Mouse (Mus musculus): ENCODE measurements around the gene Lpcat3.
A peak's percentile ranks its signal among the peaks of the same experiment; 100 is the strongest.
"Not testable (repeated sequence)": the region's sequence is repeated elsewhere in the genome, so short reads cannot be mapped to it uniquely, and the experiment has no call there.

Gene Lpcat3

DNA sequence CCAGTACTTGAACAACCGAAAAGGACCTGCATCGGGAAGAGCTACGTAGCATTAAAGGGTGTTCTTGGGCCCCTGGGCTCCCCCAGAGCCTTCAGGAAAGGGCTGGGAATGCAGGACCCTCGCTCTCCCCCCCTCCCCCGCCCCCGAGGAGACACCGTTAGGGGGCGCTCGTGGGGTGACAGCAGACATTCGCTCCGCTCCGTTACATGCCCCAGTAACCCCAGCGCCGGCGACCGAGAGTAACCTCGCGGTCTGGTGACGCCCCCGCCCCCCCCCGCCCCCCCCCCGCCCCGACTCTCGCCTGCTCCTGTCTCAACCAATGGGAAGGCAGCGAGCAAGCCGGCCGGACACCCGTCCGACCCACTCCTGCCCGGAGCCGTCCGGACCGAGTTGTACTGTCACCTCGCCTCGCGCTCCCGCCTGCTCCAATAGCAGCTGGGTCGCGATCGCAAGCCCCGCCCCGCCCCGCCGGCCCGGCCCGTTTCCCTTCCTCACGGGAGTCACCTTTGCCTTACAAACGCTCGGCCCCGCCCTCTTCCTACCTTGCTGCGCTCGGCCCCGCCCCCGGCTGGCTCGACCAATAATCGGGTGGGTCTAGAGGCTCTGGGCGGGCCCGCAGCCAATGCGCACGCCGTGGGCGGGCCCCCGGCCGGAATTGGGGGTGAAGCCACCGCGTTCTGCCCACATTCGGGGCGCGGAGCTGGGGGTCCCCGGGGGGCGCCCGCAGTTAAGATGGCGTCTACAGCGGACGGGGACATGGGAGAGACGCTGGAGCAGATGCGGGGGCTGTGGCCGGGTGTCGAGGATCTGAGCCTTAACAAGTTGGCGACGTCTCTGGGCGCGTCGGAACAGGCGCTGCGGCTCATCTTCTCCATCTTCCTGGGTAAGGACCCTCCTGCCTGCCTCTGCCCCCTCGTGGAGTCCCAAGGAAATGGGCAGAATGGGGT, at the start of gene Lpcat3:
TSS of gene Lpcat3 (plus strand) at position 551 of the 947 bp plus-strand sequence.
- DNase-seq (ENCODE audit: low read depth): peak; percentile 87

- DNase-seq (ENCODE audit: low read depth): no peak
Observed at GRCm38 (mm10) chr6:124625612-124626011, 37.2 kb upstream of the Lpcat3 start.

DNA sequence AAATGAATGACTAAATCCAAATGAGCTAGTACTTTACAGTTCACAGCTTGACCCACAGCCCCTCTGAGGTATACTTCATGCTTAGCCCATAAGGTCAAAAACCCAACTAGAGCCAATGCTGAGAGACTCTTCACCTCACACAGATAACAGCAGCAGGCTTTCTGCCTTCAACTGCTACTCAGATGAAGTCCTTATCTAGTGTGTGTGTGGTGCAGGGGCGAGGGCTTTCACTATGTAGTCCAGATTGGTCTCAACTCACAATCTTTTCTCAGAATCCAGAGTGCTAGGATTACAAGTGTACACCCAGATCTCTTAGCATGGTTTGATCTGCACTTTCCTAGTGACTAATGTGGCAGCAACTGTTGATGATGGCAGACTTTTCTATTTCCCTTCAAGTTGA, 36.6 kb upstream of the Lpcat3 start:
- not testable (repeated sequence) for DNase-seq (ENCODE audit: low read depth)

DNA sequence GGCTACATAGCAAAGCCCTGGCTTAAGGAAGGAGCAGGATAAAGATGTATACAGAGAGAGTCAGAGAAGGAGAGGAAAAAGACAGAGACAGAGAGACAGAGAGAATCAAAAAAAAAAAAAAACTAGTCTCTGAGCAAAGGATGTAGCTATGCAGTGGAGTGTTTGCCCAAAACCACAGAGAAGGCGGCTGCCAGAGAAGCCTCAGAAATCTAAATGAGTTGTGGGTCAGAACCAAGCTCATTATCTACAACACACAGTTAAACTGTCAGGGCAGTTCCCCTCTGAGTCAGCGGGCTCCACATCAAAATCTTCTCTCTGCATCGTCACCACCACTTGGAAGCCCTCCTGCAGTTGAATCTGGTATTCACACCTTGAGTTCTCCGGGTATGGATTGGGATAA, 32.1 kb upstream of the Lpcat3 start:
- no peak for DNase-seq (ENCODE audit: low read depth)

DNA sequence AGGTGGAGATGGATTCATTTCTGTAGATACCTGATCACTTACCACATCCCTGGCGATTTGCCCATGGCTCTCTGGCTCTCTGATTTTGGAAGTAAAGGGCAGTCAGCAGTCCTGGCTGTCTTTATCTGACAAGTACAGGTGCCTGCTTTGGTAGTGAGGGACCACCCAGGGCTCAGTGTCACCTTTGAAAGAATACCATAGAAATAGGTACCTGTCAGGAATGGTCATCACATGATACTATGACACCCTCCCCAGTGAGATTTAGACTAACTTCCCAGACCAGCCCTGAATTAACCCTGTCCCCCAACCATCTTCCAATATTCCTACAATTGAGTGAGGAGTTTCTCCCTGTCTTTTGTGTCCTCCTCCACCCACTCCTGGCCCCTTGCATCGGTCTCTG, 26.8 kb upstream of the Lpcat3 start, which contains the start of gene C1s2:
TSS of gene C1s2 (minus strand) at position 101 of the 400 bp plus-strand sequence.
- DNase-seq (ENCODE audit: low read depth): not testable (repeated sequence)

GRCm38 (mm10) chr6:124636858-124637460, 25.9 kb upstream of the Lpcat3 start:
- DNase-seq (ENCODE audit: low read depth): not testable (repeated sequence)

DNA sequence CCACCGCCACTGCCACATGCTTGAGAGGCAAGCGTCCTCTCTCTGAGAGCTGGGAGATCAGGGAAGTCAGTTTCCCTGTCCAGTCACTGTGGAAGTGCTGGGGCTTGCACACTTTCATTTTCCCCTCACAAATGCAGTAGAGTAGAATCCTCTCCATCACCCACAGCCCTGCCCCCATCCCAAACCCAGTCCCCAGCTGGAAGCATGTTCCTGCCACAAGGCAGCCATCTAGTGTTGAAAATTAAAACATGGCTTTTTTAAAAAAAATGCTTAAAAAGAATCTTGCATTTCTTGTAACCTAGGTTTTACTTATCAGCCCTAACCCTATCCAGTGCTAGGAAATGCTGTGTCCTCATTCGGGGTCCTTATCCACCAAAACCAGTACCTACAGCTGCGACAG, 22.8 kb upstream of the Lpcat3 start:
- no peak for DNase-seq (ENCODE audit: low read depth)

GRCm38 (mm10) chr6:124640997-124641396, 21.8 kb upstream of the Lpcat3 start:
- DNase-seq (ENCODE audit: low read depth): peak; percentile 22

- no peak for DNase-seq (ENCODE audit: low read depth)
Observed at GRCm38 (mm10) chr6:124646394-124646793, 16.4 kb upstream of the Lpcat3 start.

GRCm38 (mm10) chr6:124655893-124656292, 6.9 kb upstream of the Lpcat3 start:
- no peak for DNase-seq (ENCODE audit: low read depth)

GRCm38 (mm10) chr6:124658067-124658466, 4.8 kb upstream of the Lpcat3 start:
- no peak for DNase-seq (ENCODE audit: low read depth)

DNA sequence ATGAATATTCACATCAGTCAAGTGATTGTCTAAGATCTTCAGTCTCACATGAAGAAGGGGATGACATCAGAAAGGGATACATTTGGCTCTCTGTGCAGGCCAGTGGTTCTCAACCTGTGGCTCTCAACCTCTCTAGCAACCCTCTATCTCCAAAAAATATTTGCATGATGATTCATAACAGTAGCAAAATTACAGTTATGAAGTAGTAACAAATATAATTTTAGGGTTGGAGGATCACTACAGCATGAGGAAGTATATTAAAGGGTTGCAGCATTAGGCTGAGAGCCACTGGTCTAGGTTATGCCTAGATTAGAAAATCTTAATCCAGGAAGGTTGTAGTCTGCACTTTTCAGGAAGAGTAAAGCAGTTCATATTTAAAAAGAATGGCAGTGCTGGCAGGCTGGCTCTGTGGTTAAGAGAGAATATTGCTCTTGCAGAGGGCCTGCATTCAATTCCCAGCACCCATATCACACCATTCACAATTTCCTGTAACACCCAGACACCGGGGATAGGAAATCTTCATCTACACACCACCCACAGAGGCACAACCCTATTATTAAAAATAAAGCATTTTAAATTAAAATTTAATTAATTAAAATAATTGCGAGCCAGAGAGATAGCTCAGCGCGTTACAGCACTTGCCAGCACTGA, 1.5 kb upstream of the Lpcat3 start:
- no peak for DNase-seq (ENCODE audit: low read depth)

DNA sequence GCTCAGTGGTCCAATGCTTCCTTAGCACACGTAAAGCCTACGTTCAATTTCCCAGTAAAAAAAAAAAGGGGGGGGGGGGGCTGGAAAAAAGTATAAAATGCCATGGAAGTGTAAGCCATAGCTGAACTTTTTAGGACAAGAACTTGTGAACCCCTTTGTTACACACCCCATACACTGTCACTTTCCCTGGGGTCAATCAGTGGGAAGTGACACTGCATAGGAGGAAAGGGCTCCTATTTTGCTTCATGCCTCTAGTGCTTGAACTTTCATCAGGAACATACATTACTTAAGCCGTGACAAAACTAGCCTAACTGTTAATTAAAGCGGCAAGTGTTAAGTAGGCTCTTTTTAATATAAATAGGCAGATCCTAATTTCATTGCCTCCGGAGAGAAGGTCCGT, 832 bp upstream of the Lpcat3 start:
- no peak for DNase-seq (ENCODE audit: low read depth)

- DNase-seq (ENCODE audit: low read depth): no peak
Observed at GRCm38 (mm10) chr6:124663424-124663795, 583 bp downstream of the Lpcat3 start.

DNA sequence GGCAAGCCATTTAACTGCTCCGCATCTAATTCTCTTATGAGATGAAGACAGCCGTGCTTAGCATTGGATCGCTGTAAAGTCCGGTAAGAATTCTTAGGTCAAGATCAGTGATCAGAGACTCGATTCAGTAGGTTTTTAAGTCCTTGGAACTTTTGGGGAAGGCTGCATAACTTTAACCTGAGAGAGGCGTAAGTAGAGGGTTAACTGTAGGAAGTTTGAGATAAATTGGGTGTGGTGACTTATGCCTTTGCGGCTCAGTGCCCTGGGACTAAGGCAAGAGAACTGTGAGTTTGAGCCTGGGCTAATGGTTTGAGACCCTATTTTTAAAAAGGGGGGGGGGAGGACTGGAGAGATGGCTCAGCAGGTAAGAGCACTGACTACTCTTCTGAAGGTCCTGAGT, 1.4 kb downstream of the Lpcat3 start:
- DNase-seq (ENCODE audit: low read depth): no peak

GRCm38 (mm10) chr6:124665011-124665410, 2.2 kb downstream of the Lpcat3 start:
- no peak for DNase-seq (ENCODE audit: low read depth)

DNA sequence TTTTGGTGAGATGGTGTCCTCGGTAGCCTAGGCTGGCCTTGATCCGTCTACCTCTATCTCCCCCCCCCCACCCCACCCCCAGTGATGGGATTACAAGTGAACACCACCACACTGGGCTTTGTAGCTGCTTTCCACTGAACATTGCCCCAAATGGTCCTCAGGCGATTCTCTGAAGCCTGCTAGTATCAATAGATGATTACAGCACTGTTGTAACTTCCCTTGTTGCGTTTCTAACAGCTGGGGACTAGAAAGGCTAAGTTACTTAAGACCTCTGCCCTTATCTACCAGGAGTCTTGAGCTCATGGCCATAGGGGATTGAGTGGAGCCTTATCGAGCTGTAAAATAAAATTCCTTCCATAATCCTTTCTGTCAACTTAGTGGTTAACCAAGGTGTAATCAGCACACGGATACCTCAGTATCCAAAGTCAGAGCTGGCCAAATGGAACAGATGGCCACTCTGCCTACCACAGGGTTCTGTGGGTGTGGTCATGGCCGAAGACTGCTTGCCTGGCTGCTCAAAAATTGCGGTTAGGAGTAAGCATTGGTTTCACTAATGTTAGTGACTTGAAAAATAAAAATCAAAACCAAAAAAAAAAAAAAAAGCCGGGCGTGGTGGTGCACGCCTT, 6.5 kb downstream of the Lpcat3 start:
- no peak for DNase-seq (ENCODE audit: low read depth)

GRCm38 (mm10) chr6:124670281-124670900, 7.6 kb downstream of the Lpcat3 start:
- DNase-seq (ENCODE audit: low read depth): no peak

DNA sequence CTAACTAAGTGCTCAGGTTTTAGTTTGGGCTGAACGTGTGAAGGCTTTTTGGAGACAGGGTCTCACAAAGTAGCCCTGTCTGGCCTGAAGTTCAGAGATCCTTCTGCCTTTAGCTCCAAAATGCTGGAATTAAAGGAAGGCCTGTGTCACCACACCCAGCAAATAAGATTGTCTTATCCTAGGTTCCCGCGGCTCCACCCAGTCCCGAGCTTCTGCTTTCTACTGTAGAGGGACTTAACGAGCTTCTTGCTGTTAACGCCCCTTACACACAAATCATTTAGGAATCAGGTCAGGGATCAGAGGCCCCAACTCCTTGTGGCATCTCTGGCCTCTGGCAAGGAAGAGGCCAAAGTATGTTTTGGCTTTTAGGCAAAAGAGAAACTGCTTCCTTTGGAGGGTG, 9.3 kb downstream of the Lpcat3 start:
- DNase-seq (ENCODE audit: low read depth): no peak

GRCm38 (mm10) chr6:124673619-124674018, 10.8 kb downstream of the Lpcat3 start:
- DNase-seq (ENCODE audit: low read depth): no peak

- DNase-seq (ENCODE audit: low read depth): no peak
Observed at GRCm38 (mm10) chr6:124674591-124674990, 11.8 kb downstream of the Lpcat3 start.

DNA sequence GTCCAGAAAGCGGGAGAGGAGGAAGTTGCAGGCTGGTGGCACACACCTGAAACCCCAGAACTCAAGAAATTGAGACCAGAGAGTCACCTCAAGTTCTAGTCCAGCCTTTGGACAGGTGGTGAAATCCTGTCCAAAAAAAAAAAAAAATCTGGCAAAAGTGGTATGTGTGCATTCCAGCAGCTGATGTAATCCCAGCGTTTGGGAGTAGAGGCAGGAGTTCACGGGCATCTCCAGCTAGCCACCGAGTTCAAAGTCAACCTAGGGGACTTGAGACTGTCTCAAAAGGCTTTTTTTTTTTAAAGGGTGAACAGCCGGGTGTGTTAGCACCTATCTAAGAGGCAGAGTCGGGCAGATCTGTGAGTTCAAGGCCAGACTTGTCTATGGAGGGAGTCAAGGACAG, 13.3 kb downstream of the Lpcat3 start:
- no peak for DNase-seq (ENCODE audit: low read depth)

Data from fibroblast of lung, adult 2 months (primary cell).